Mouse (Mus musculus): ENCODE measurements around the gene Egfl7. TPM values are rescaled to one million over a fixed set of nuclear protein-coding genes. Genes with fewer than 3 reads are reported as not detected.
A peak's percentile ranks its signal among the peaks of the same experiment; 100 is the strongest.

The Egfl7 gene
- polyA plus RNA-seq, 1 experiment = 27.4 TPM

DNA sequence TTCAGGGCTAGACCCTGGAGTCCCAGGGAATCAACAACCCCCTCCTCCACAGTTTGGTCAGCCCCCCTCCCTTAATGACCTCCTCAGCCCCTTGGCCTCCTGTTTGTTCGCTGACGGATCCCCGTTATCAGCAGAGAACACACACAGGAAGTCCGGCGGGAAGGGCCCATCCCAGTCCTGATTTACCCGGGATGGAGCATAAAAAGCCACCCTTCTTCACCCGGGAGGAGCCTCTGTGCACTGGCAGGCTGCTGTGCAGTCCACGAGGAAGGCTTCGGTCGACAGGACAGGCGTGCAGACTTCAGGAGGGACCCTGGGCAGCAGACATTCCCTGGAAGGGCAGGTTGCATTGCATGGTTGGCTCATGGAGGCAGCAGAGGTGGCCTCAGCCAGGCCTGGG lies 3.8 kb downstream of the Egfl7 start:
- TF ChIP-seq POLR2A (IDR thresholded peaks at IDR 0.05; ENCODE audit: control insufficient read depth, low read depth, low read length) (no peak), CTCF (IDR thresholded peaks at IDR 0.05; ENCODE audit: control insufficient read depth, insufficient read depth, insufficient replicate concordance, low read depth, low read length) (no peak)
- Histone ChIP-seq H3K27me3 (ENCODE audit: control insufficient read depth, insufficient read depth, low read length) (no peaks in the 10 kb centered on the region), H3K4me1 (ENCODE audit: control insufficient read depth, insufficient read depth, low read length) (peaks cover 6% of the 10 kb centered on the region), H3K36me3 (ENCODE audit: control insufficient read depth, insufficient read depth, low read length) (no peaks in the 10 kb centered on the region), H3K27ac (ENCODE audit: control insufficient read depth, insufficient read depth, low read depth, low read length) (peak overlapping the region; percentile 37; the same call in 1 of the 2 replicates), H3K4me3 (ENCODE audit: control insufficient read depth, low read depth, low read length) (peak overlapping the region; percentile 9; the same call in 1 of the 2 replicates)

- Histone ChIP-seq H3K4me1 (ENCODE audit: control insufficient read depth, insufficient read depth, low read length) (peaks cover 6% of the 10 kb centered on the region), H3K4me3 (ENCODE audit: control insufficient read depth, low read depth, low read length) (no peak overlapping the region; the same call in none of the 2 replicates)
- TF ChIP-seq CTCF (IDR thresholded peaks at IDR 0.05; ENCODE audit: control insufficient read depth, insufficient read depth, insufficient replicate concordance, low read depth, low read length) (no peak), POLR2A (IDR thresholded peaks at IDR 0.05; ENCODE audit: control insufficient read depth, low read depth, low read length) (no peak)
Observed at GRCm38 (mm10) chr2:26585713-26586112, 5.9 kb downstream of the Egfl7 start.

GRCm38 (mm10) chr2:26586294-26587043 lies 6.7 kb downstream of the Egfl7 start, which contains the start of gene Gm20532:
Gm20532 (plus strand) TSS chr2:26586639.
- no peaks in the 10 kb centered on the region for H3K27me3 ChIP-seq (ENCODE audit: control insufficient read depth, insufficient read depth, low read length)
- TF ChIP-seq POLR2A (IDR thresholded peaks at IDR 0.05; ENCODE audit: control insufficient read depth, low read depth, low read length) (no peak), CTCF (IDR thresholded peaks at IDR 0.05; ENCODE audit: control insufficient read depth, insufficient read depth, insufficient replicate concordance, low read depth, low read length) (peak; percentile 39; the same call in 1 of the 2 replicates)
- no peaks in the 10 kb centered on the region for H3K36me3 ChIP-seq (ENCODE audit: control insufficient read depth, insufficient read depth, low read length)
- H3K27ac ChIP-seq (ENCODE audit: control insufficient read depth, insufficient read depth, low read depth, low read length) = no peak within 1 kb of the TSS
- peaks cover 6% of the 10 kb centered on the region for H3K4me1 ChIP-seq (ENCODE audit: control insufficient read depth, insufficient read depth, low read length)
- peak within 1 kb of the TSS; percentile 80 for H3K4me3 ChIP-seq (ENCODE audit: control insufficient read depth, low read depth, low read length)

More at GRCm38 (mm10) chr2:26585713-26586112, 5.9 kb downstream of the Egfl7 start:
- H3K27me3 ChIP-seq (ENCODE audit: control insufficient read depth, insufficient read depth, low read length) = no peaks in the 10 kb centered on the region
- H3K36me3 ChIP-seq (ENCODE audit: control insufficient read depth, insufficient read depth, low read length) = no peaks in the 10 kb centered on the region
- no peak overlapping the region for H3K27ac ChIP-seq (ENCODE audit: control insufficient read depth, insufficient read depth, low read depth, low read length)

DNA sequence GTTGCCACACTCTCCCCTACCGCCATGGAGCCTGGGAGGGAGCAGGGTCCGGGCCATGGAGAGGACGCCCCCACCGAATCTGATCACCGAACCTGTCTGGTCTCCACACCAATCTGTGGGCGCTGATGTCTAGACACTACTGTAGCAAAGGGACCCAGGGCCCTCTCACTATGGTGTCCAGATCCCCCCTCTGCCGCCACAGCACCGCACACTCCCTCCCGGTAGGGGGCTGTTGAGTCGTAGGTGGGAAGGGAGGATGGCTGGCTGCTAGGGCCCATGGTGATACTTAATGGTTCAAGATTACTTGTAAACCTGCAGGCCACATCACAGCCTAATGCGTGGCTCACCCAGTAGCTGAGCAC lies 7.2 kb downstream of the Egfl7 start:
- no peak overlapping the region for H3K27ac ChIP-seq (ENCODE audit: control insufficient read depth, insufficient read depth, low read depth, low read length)
- no peaks in the 10 kb centered on the region for H3K36me3 ChIP-seq (ENCODE audit: control insufficient read depth, insufficient read depth, low read length)
- peak overlapping the region; percentile 80 for H3K4me3 ChIP-seq (ENCODE audit: control insufficient read depth, low read depth, low read length)
- H3K4me1 ChIP-seq (ENCODE audit: control insufficient read depth, insufficient read depth, low read length) = peaks cover 6% of the 10 kb centered on the region
- H3K27me3 ChIP-seq (ENCODE audit: control insufficient read depth, insufficient read depth, low read length) = no peaks in the 10 kb centered on the region
- TF ChIP-seq POLR2A (IDR thresholded peaks at IDR 0.05; ENCODE audit: control insufficient read depth, low read depth, low read length) (no peak), CTCF (IDR thresholded peaks at IDR 0.05; ENCODE audit: control insufficient read depth, insufficient read depth, insufficient replicate concordance, low read depth, low read length) (no peak)

- H3K27ac ChIP-seq (ENCODE audit: control insufficient read depth, insufficient read depth, low read depth, low read length) = no peak overlapping the region
- no peaks in the 10 kb centered on the region for H3K36me3 ChIP-seq (ENCODE audit: control insufficient read depth, insufficient read depth, low read length)
- TF ChIP-seq POLR2A (IDR thresholded peaks at IDR 0.05; ENCODE audit: control insufficient read depth, low read depth, low read length) = no peak
- TF ChIP-seq CTCF (IDR thresholded peaks at IDR 0.05; ENCODE audit: control insufficient read depth, insufficient read depth, insufficient replicate concordance, low read depth, low read length) = no peak
- H3K4me1 ChIP-seq (ENCODE audit: control insufficient read depth, insufficient read depth, low read length) = peaks cover 6% of the 10 kb centered on the region
- no peaks in the 10 kb centered on the region for H3K27me3 ChIP-seq (ENCODE audit: control insufficient read depth, insufficient read depth, low read length)
- no peak overlapping the region for H3K4me3 ChIP-seq (ENCODE audit: control insufficient read depth, low read depth, low read length)
Observed at GRCm38 (mm10) chr2:26588573-26588972, 8.8 kb downstream of the Egfl7 start.

DNA sequence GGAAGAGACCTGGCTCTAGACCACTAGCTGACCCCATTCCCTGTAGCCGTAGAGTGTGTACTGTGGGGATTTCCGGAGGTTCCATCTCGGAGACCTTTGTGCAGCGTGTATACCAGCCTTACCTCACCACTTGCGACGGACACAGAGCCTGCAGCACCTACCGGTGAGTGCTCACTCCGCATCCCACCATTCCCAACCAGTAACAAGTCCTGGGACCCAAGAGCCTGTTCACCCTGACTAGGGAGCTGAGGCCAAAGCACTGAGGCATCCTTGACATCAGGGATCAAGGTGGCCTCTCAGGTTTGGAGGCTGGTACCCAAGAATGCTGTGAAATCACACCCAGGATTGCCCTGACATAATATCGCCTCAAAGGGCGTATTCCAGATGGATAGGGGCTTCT lies 9.5 kb downstream of the Egfl7 start:
- Histone ChIP-seq H3K4me3 (ENCODE audit: control insufficient read depth, low read depth, low read length) (no peak overlapping the region), H3K27me3 (ENCODE audit: control insufficient read depth, insufficient read depth, low read length) (no peaks in the 10 kb centered on the region), H3K27ac (ENCODE audit: control insufficient read depth, insufficient read depth, low read depth, low read length) (no peak overlapping the region), H3K4me1 (ENCODE audit: control insufficient read depth, insufficient read depth, low read length) (peaks cover 6% of the 10 kb centered on the region), H3K36me3 (ENCODE audit: control insufficient read depth, insufficient read depth, low read length) (no peaks in the 10 kb centered on the region)
- no peak for TF ChIP-seq POLR2A (IDR thresholded peaks at IDR 0.05; ENCODE audit: control insufficient read depth, low read depth, low read length)
- TF ChIP-seq CTCF (IDR thresholded peaks at IDR 0.05; ENCODE audit: control insufficient read depth, insufficient read depth, insufficient replicate concordance, low read depth, low read length) = no peak

GRCm38 (mm10) chr2:26590282-26590681 lies 10.5 kb downstream of the Egfl7 start:
- Histone ChIP-seq H3K36me3 (ENCODE audit: control insufficient read depth, insufficient read depth, low read length) (no peaks in the 10 kb centered on the region), H3K27me3 (ENCODE audit: control insufficient read depth, insufficient read depth, low read length) (no peaks in the 10 kb centered on the region), H3K4me1 (ENCODE audit: control insufficient read depth, insufficient read depth, low read length) (peaks cover 6% of the 10 kb centered on the region), H3K4me3 (ENCODE audit: control insufficient read depth, low read depth, low read length) (no peak overlapping the region), H3K27ac (ENCODE audit: control insufficient read depth, insufficient read depth, low read depth, low read length) (no peak overlapping the region)
- no peak for TF ChIP-seq POLR2A (IDR thresholded peaks at IDR 0.05; ENCODE audit: control insufficient read depth, low read depth, low read length)
- TF ChIP-seq CTCF (IDR thresholded peaks at IDR 0.05; ENCODE audit: control insufficient read depth, insufficient read depth, insufficient replicate concordance, low read depth, low read length) = no peak
